Mouse (Mus musculus) Patski (cell line): ENCODE measurements at regions not wholly inside any gene's neighbourhood (a gene's known extent, or its start where the extent isn't known, plus 50 kb on each side); places are given as distances from the start of the nearest gene placed in this dataset.

Experiments used
- ATAC-seq: fragments of 100-300 bp; one replicate; pipeline ENCODE4 v1.8.0; 2021
- CTCF ChIA-PET: fragments of 350-600 bp; sonication (Branson Sonifier 250); formaldehyde crosslinking; loops from one replicate; lab custom pipeline; 2022; ENCODE audit warnings: inconsistent platforms; lab: Charles Lee
- POLR2A ChIA-PET: fragments of 350-600 bp; sonication (Branson Sonifier 250); formaldehyde crosslinking; loops from one replicate; lab custom pipeline; 2022; ENCODE audit warnings: antibody characterized with exemption, inconsistent platforms; lab: Charles Lee
- DNase-seq: peaks from one replicate; pipeline ENCODE4 v3.0.0-alpha.2; 2011; ENCODE audit warnings: low read depth, low spot score
- H3K27me3 ChIP-seq: fragments of 371-371 bp; one replicate; pipeline ENCODE4 v1.5.1; 2021
- CTCF ChIP-seq: fragments of 100-300 bp; IDR thresholded peaks from one replicate; pipeline ENCODE4 v1.5.1; 2021
- in situ Hi-C: fragments of 300-500 bp; cut with MboI; formaldehyde crosslinking; loops from 3 replicates; pipeline ENCODE4 v1.11.1; 2018; ENCODE audit warnings: low pct_unique_long_range_greater_than_20kb, mixed read lengths

GRCm38 (mm10) chr1:149674166-149674565, 286.9 kb downstream of the Pla2g4a start:
- no peak for ATAC-seq
- ChIA-PET POLR2A (interaction anchor here (0.5 kb wide), 1 partner anchor 55 kb away, joined by 3 read pairs; no protein-coding TSS in a partner anchor), CTCF (no interaction called here)
- H3K27me3 ChIP-seq, result peaks cover 3% of the 10 kb centered on the region
- in situ Hi-C loops, result no loop called here
- TF ChIP-seq CTCF, result no peak
- no peak for DNase-seq

GRCm38 (mm10) chr1:149672571-149672970, 288.5 kb downstream of the Pla2g4a start:
- in situ Hi-C loops, result no loop called here
- no peaks in the 10 kb centered on the region for H3K27me3 ChIP-seq
- DNase-seq (no peak), ATAC-seq (no peak)
- ChIA-PET CTCF (no interaction called here), POLR2A (no interaction called here)
- TF ChIP-seq CTCF, result no peak

- ChIA-PET CTCF (no interaction called here), POLR2A (no interaction called here)
- ATAC-seq, result no peak
These were observed 289.0 kb downstream of the Pla2g4a start for GRCm38 (mm10) chr1:149672117-149672516.

GRCm38 (mm10) chr1:149671091-149671490, 290.0 kb downstream of the Pla2g4a start:
- DNase-seq (no peak), ATAC-seq (no peak)
- no peaks in the 10 kb centered on the region for H3K27me3 ChIP-seq
- POLR2A ChIA-PET, result no interaction called here
- in situ Hi-C loops, result no loop called here
- CTCF ChIA-PET, result no interaction called here
- no peak for TF ChIP-seq CTCF

More at GRCm38 (mm10) chr1:149672117-149672516, 289.0 kb downstream of the Pla2g4a start:
- no peak for DNase-seq
- H3K27me3 ChIP-seq, result no peaks in the 10 kb centered on the region
- TF ChIP-seq CTCF, result no peak
- in situ Hi-C loops, result no loop called here
